Mouse (Mus musculus): ENCODE results near the gene Rcor2.

GRCm38 (mm10) chr19:7307995-7308770 lies 41.1 kb downstream of the Rcor2 start:
- TF ChIP-seq CTCF (IDR thresholded peaks at IDR 0.05; ENCODE audit: borderline replicate concordance, insufficient read depth, low read length): no peak
- TF ChIP-seq POLR2A (IDR thresholded peaks at IDR 0.05; ENCODE audit: low read depth, low read length): no peak
